ENCODE assay signal across 8 mouse cellular contexts in genomic region chr17:35870151-35870883, GRCm38 (mm10). TPM values are rescaled to one million over a fixed set of nuclear protein-coding genes. Genes with fewer than 3 reads are reported as not detected.
DNase-seq lines count a peak whose midpoint lies in the region; ATAC-seq and TF ChIP-seq lines count a peak whose summit lies in the region.

No protein-coding gene starts in this region.

- H3K36me3 ChIP-seq in heart, embryonic 14.5 days (ENCODE audit: control insufficient read depth, insufficient read depth, low read length) = peaks cover 46% of the 10 kb centered on the region
- H3K36me3 ChIP-seq in kidney, postnatal 0 days (ENCODE audit: insufficient read depth, low read length) = 0 out of 2 replicates have a peak, but pooled peaks cover 4% of the 10 kb centered on the region
- H3K36me3 ChIP-seq in macrophage (ENCODE audit: inconsistent target) = peaks cover 23% of the 10 kb centered on the region

- peak; percentile 39 for DNase-seq in ovary, postnatal 36 days (ENCODE audit: low spot score)
- no peak for DNase-seq in ovary, postnatal 14 days (ENCODE audit: low spot score)
- DNase-seq in kidney, postnatal 0 days (ENCODE audit: low spot score) = peak; percentile 67
- DNase-seq in spleen, postnatal 4 days (ENCODE audit: low spot score in 2 of 2) = peak; percentile 74 to 83
- no peak for DNase-seq in cerebellum, adult 11 months

- H3K9me3 ChIP-seq in heart, embryonic 14.5 days (ENCODE audit: control insufficient read depth, low read length) = peaks cover 3% of the 10 kb centered on the region; the same call in 1 of the 2 replicates
- H3K9me3 ChIP-seq in kidney, postnatal 0 days (replicated peaks; ENCODE audit: low read length) = no peaks in the 10 kb centered on the region

- peak overlapping the region; percentile 92 for H3K4me2 ChIP-seq in heart, embryonic 14.5 days (ENCODE audit: low read length)
- H3K4me2 ChIP-seq in kidney, postnatal 0 days (ENCODE audit: low read length) = peak overlapping the region; percentile 94

- peak; percentile 67 for ATAC-seq in common myeloid progenitor, adult 5-6 weeks (replicated peaks; ENCODE audit: low read depth, poor library complexity, severe bottlenecking)
- ATAC-seq in heart, embryonic 14.5 days (ENCODE audit: insufficient number of reproducible peaks, insufficient read depth, low FRiP score, low read depth) = peak; percentile 15; the same call in 1 of the 2 replicates
- ATAC-seq in kidney, postnatal 0 days (replicated peaks; ENCODE audit: low FRiP score, low read depth) = no peak; the same call in 1 of the 2 replicates

- TF ChIP-seq CTCF in kidney, postnatal 0 days (IDR thresholded peaks at IDR 0.05; ENCODE audit: low read depth) = no peak

- peaks cover 15 to 49% of the 10 kb centered on the region in 2 experiments for H3K4me1 ChIP-seq in heart, embryonic 14.5 days (ENCODE audit: control insufficient read depth in 2 of 2, insufficient read depth in 2 of 2, low read length in 2 of 2)
- H3K4me1 ChIP-seq in kidney, postnatal 0 days (replicated peaks; ENCODE audit: insufficient read depth, low read length) = peaks cover 22% of the 10 kb centered on the region

- H3K4me3 ChIP-seq in heart, embryonic 14.5 days (ENCODE audit: control insufficient read depth in 1 of 2, insufficient read depth in 1 of 2, low read depth in 1 of 2, low read length in 2 of 2) = peak overlapping the region; percentile 52 to 78
- peak overlapping the region; percentile 61 for H3K4me3 ChIP-seq in kidney, postnatal 0 days (replicated peaks; ENCODE audit: low read depth, low read length)
- H3K4me3 ChIP-seq in macrophage (ENCODE audit: inconsistent target) = peak overlapping the region; percentile 97

- H3K9ac ChIP-seq in heart, embryonic 14.5 days (ENCODE audit: low read length) = peak overlapping the region; percentile 88
- H3K9ac ChIP-seq in kidney, postnatal 0 days (ENCODE audit: low read depth, low read length) = peak overlapping the region; percentile 78; the same call in 1 of the 2 replicates

- peak overlapping the region; percentile 88 to 94 for H3K27ac ChIP-seq in heart, embryonic 14.5 days (replicated peaks in 1 of 2; ENCODE audit: control insufficient read depth in 1 of 2, insufficient read depth in 1 of 2, low read depth in 2 of 2, low read length in 2 of 2)
- H3K27ac ChIP-seq in kidney, postnatal 0 days = peak overlapping the region; percentile 96
- peak overlapping the region; percentile 98 for H3K27ac ChIP-seq in macrophage

- whole genome bisulfite sequencing in heart, embryonic 14.5 days = 35% methylated on average over 9 of the region's 9 CpGs
- 43% methylated on average over 9 of the region's 9 CpGs for WGBS in kidney, postnatal 0 days
- WGBS in macrophage (ENCODE audit: missing documents) = 0% methylated on average over 9 of the region's 9 CpGs

- peaks cover 85% of the 10 kb centered on the region for H3K79me2 ChIP-seq in macrophage (ENCODE audit: inconsistent target)

- no peaks in the 10 kb centered on the region for H3K27me3 ChIP-seq in heart, embryonic 14.5 days (ENCODE audit: control insufficient read depth, insufficient read depth, low read length)
- H3K27me3 ChIP-seq in kidney, postnatal 0 days (ENCODE audit: insufficient read depth, low read length) = no peaks in the 10 kb centered on the region

RNA-seq across cellular contexts. Expression of gene Ppp1r18, which starts 4.9 kb away (rescaled TPM):
- 11.3 and 24.0 TPM in 2 replicates for total RNA-seq in common myeloid progenitor, adult 5-6 weeks (2017)
- polyA plus RNA-seq in heart, embryonic 14.5 days (2014; fragmentation: Nextera tagmentation; extraction: Ambion mirVana) = 17.3 and 19.4 TPM in 2 replicates
- polyA plus RNA-seq in kidney, postnatal 0 days (2015; fragmentation: Nextera tagmentation; extraction: Ambion mirVana) = 16.2 and 17.2 TPM in 2 replicates
- 100 to 1,000 TPM in 22 of 26 experiments, 10 to 100 TPM in 4; 62.2 to 295 (median 178) TPM for total RNA-seq in macrophage (2018; cell fraction: chromatin; rRNA removed)
- total RNA-seq in macrophage (2018; cell fraction: cytosol; rRNA removed) = 100 to 1,000 TPM; 183 to 254 (median 218) TPM
- total RNA-seq in macrophage (2018; cell fraction: nucleus; rRNA removed) = 100 to 1,000 TPM in 24 of 26 experiments, 10 to 100 TPM in 2; 99.4 to 300 (median 213) TPM
- 166 to 235 TPM (median 189 TPM) in 3 replicates for polyA plus RNA-seq in macrophage (2018)

RNA-seq across cellular contexts. Expression of gene Nrm, which starts 9.2 kb away (rescaled TPM):
- 55.1 and 58.3 TPM in 2 replicates for total RNA-seq in common myeloid progenitor, adult 5-6 weeks (2017)
- 44.0 and 44.9 TPM in 2 replicates for polyA plus RNA-seq in heart, embryonic 14.5 days (2014; fragmentation: Nextera tagmentation; extraction: Ambion mirVana)
- polyA plus RNA-seq in kidney, postnatal 0 days (2015; fragmentation: Nextera tagmentation; extraction: Ambion mirVana) = 36.9 and 44.6 TPM in 2 replicates
- total RNA-seq in macrophage (2018; cell fraction: chromatin; rRNA removed) = 1 to 10 TPM in 12 of 26 experiments, under 1 TPM in 3, not detected in 11; 0.48 to 6.9 (median 1.9) TPM
- 1 to 10 TPM; 4.5 to 9.2 (median 6.2) TPM for total RNA-seq in macrophage (2018; cell fraction: cytosol; rRNA removed)
- 10 to 100 TPM in 4 of 26 experiments, 1 to 10 TPM in 22; 2.0 to 31.9 (median 4.7) TPM for total RNA-seq in macrophage (2018; cell fraction: nucleus; rRNA removed)
- polyA plus RNA-seq in macrophage (2018) = 5.9 to 14.4 TPM (median 6.8 TPM) in 3 replicates

RNA-seq across cellular contexts. Expression of gene Dhx16, which starts 9.3 kb away (rescaled TPM):
- 42.3 and 52.4 TPM in 2 replicates for total RNA-seq in common myeloid progenitor, adult 5-6 weeks (2017)
- polyA plus RNA-seq in heart, embryonic 14.5 days (2014; fragmentation: Nextera tagmentation; extraction: Ambion mirVana) = 18.6 and 22.0 TPM in 2 replicates
- polyA plus RNA-seq in kidney, postnatal 0 days (2015; fragmentation: Nextera tagmentation; extraction: Ambion mirVana) = 29.2 and 33.3 TPM in 2 replicates
- total RNA-seq in macrophage (2018; cell fraction: chromatin; rRNA removed) = 100 to 1,000 TPM in 2 of 26 experiments, 10 to 100 TPM in 24; 31.7 to 110 (median 62.7) TPM
- total RNA-seq in macrophage (2018; cell fraction: cytosol; rRNA removed) = 10 to 100 TPM; 17.1 to 28.5 (median 23.8) TPM
- total RNA-seq in macrophage (2018; cell fraction: nucleus; rRNA removed) = 10 to 100 TPM; 29.0 to 70.8 (median 43.2) TPM
- polyA plus RNA-seq in macrophage (2018) = 19.3 to 24.2 TPM (median 19.8 TPM) in 3 replicates

RNA-seq across cellular contexts. Expression of gene 2310061I04Rik, which starts 26.9 kb away (rescaled TPM):
- total RNA-seq in common myeloid progenitor, adult 5-6 weeks (2017) = 6.3 and 10.9 TPM in 2 replicates
- 28.7 and 28.9 TPM in 2 replicates for polyA plus RNA-seq in heart, embryonic 14.5 days (2014; fragmentation: Nextera tagmentation; extraction: Ambion mirVana)
- 36.6 and 39.1 TPM in 2 replicates for polyA plus RNA-seq in kidney, postnatal 0 days (2015; fragmentation: Nextera tagmentation; extraction: Ambion mirVana)
- 10 to 100 TPM in 22 of 26 experiments, 1 to 10 TPM in 4; 6.9 to 48.6 (median 29.3) TPM for total RNA-seq in macrophage (2018; cell fraction: chromatin; rRNA removed)
- total RNA-seq in macrophage (2018; cell fraction: cytosol; rRNA removed) = 10 to 100 TPM; 14.6 to 34.3 (median 27.0) TPM
- 10 to 100 TPM; 11.5 to 67.3 (median 26.9) TPM for total RNA-seq in macrophage (2018; cell fraction: nucleus; rRNA removed)
- 26.7 to 32.7 TPM (median 27.9 TPM) in 3 replicates for polyA plus RNA-seq in macrophage (2018)

RNA-seq across cellular contexts. Expression of gene Mdc1, which starts 29.0 kb away (rescaled TPM):
- total RNA-seq in common myeloid progenitor, adult 5-6 weeks (2017) = 27.0 and 39.0 TPM in 2 replicates
- polyA plus RNA-seq in heart, embryonic 14.5 days (2014; fragmentation: Nextera tagmentation; extraction: Ambion mirVana) = 15.3 and 16.1 TPM in 2 replicates
- 5.4 and 5.6 TPM in 2 replicates for polyA plus RNA-seq in kidney, postnatal 0 days (2015; fragmentation: Nextera tagmentation; extraction: Ambion mirVana)
- total RNA-seq in macrophage (2018; cell fraction: chromatin; rRNA removed) = 10 to 100 TPM in 23 of 26 experiments, 1 to 10 TPM in 3; 7.4 to 51.1 (median 30.4) TPM
- total RNA-seq in macrophage (2018; cell fraction: cytosol; rRNA removed) = 10 to 100 TPM; 10.2 to 24.5 (median 18.6) TPM
- 10 to 100 TPM in 23 of 26 experiments, 1 to 10 TPM in 3; 9.1 to 73.1 (median 23.0) TPM for total RNA-seq in macrophage (2018; cell fraction: nucleus; rRNA removed)
- 12.5 to 32.8 TPM (median 22.9 TPM) in 3 replicates for polyA plus RNA-seq in macrophage (2018)

Comparison
In these comparisons a context has a peak if more than half of its experiments do, and no peak if none do; other contexts are left out.
1. DNase-seq: peak in ovary, postnatal 36 days (single experiment), kidney, postnatal 0 days (single experiment) and spleen, postnatal 4 days (2 of 2); none in ovary, postnatal 14 days (single experiment) and cerebellum, adult 11 months (single experiment).
2. Peak in every context shown above with its lines, with median percentiles within 50 percentile points of each other: H3K27ac ChIP-seq and H3K4me3 ChIP-seq.